ENCODE assay signal across 28 mouse cellular contexts in the genomic region with DNA sequence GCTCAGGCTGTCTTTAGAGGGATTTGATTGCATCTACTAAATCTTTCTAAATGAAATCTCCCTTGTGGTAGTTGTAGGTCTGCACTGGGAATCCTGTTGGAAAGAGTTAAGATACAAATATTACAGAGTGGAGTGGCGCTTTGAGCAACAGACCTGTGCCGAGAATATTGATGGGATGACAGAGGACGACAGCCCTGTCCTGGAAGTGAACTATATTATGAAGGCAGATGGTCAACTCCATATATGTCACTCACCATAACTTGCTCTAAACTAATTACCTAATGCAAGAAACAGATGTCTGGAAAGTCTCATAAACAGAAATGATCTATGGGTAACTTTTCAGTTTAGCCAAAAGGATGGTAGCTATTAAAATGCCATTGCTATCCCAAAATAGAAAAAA. TPM values are rescaled to one million over a fixed set of nuclear protein-coding genes. Genes with fewer than 3 reads are reported as not detected.
A peak's percentile ranks its signal among the peaks of the same experiment; 100 is the strongest.
DNase-seq lines count a peak whose midpoint lies in the region; ATAC-seq lines count a peak whose summit lies in the region.
"Had no signal": no experiment of that assay in that cellular context is flagged by ENCODE, and none has a peak within 500 bp of the region (broad histone marks: within the 10 kb centered on the region; RNA-seq: fewer than 3 reads in every experiment).

No protein-coding gene starts in this region.

- no peaks in the 10 kb centered on the region for H3K36me3 ChIP-seq in kidney, embryonic 14.5 days (ENCODE audit: control insufficient read depth, insufficient read depth, low read length)
- no peaks in the 10 kb centered on the region for H3K36me3 ChIP-seq in limb, embryonic 13.5 days
- no peaks in the 10 kb centered on the region for H3K36me3 ChIP-seq in forebrain, embryonic 14.5 days (ENCODE audit: control insufficient read depth, insufficient read depth, low read length)
- H3K36me3 ChIP-seq: forebrain, embryonic 10.5 days; G1E; heart, embryonic 12.5 days; heart, embryonic 15.5 days; hindbrain, embryonic 10.5 days; hindbrain, embryonic 13.5 days had no signal

- no peak overlapping the region for H3K27ac ChIP-seq in kidney, embryonic 14.5 days (ENCODE audit: low read depth, low read length)
- no peak overlapping the region for H3K27ac ChIP-seq in limb, embryonic 13.5 days
- H3K27ac ChIP-seq in forebrain, embryonic 14.5 days (ENCODE audit: low read depth, low read length): no peak overlapping the region
- H3K27ac ChIP-seq: forebrain, embryonic 10.5 days; forebrain, embryonic 13.5 days; heart, embryonic 15.5 days; hindbrain, embryonic 10.5 days; hindbrain, embryonic 13.5 days had no signal

- H3K27me3 ChIP-seq in kidney, embryonic 14.5 days (ENCODE audit: control insufficient read depth, insufficient read depth, low read length): no peaks in the 10 kb centered on the region
- no peaks in the 10 kb centered on the region for H3K27me3 ChIP-seq in limb, embryonic 13.5 days
- H3K27me3 ChIP-seq in forebrain, embryonic 14.5 days (replicated peaks; ENCODE audit: control insufficient read depth, insufficient read depth, low read length): no peaks in the 10 kb centered on the region
- H3K27me3 ChIP-seq: CH12.LX; forebrain, embryonic 13.5 days; heart, embryonic 12.5 days; heart, embryonic 15.5 days; hindbrain, embryonic 13.5 days had no signal

- H3K9ac ChIP-seq in kidney, embryonic 14.5 days (ENCODE audit: low read depth, low read length): no peak overlapping the region
- no peak overlapping the region for H3K9ac ChIP-seq in limb, embryonic 13.5 days
- H3K9ac ChIP-seq in forebrain, embryonic 14.5 days (ENCODE audit: low read length): no peak overlapping the region
- H3K9ac ChIP-seq: forebrain, embryonic 13.5 days; forebrain, postnatal 0 days; heart, embryonic 12.5 days; heart, embryonic 15.5 days; hindbrain, embryonic 13.5 days had no signal

- H3K4me3 ChIP-seq in kidney, embryonic 14.5 days (ENCODE audit: low read length): no peak overlapping the region
- no peak overlapping the region for H3K4me3 ChIP-seq in limb, embryonic 13.5 days
- H3K4me3 ChIP-seq in forebrain, embryonic 14.5 days (ENCODE audit: low read depth, low read length): no peak overlapping the region
- H3K4me3 ChIP-seq: forebrain, embryonic 10.5 days; forebrain, embryonic 13.5 days; heart, embryonic 12.5 days; heart, embryonic 15.5 days; hindbrain, embryonic 10.5 days; hindbrain, embryonic 13.5 days had no signal

- 21% methylated on average over 3 of the region's 3 CpGs for WGBS in kidney, embryonic 14.5 days
- 21% methylated on average over 3 of the region's 3 CpGs for WGBS in limb, embryonic 13.5 days
- 87% methylated on average over 3 of the region's 3 CpGs for WGBS in forebrain, embryonic 14.5 days

- H3K9me3 ChIP-seq in kidney, embryonic 14.5 days (ENCODE audit: control insufficient read depth, low read length): no peaks in the 10 kb centered on the region
- H3K9me3 ChIP-seq in limb, embryonic 13.5 days: no peaks in the 10 kb centered on the region
- H3K9me3 ChIP-seq in forebrain, embryonic 14.5 days (replicated peaks; ENCODE audit: control insufficient read depth, low read length): no peaks in the 10 kb centered on the region
- H3K9me3 ChIP-seq: forebrain, embryonic 10.5 days; forebrain, embryonic 13.5 days; G1E; heart, embryonic 12.5 days; heart, embryonic 15.5 days; hindbrain, embryonic 10.5 days; hindbrain, embryonic 13.5 days had no signal

- ATAC-seq in kidney, embryonic 14.5 days (ENCODE audit: low FRiP score, low TSS enrichment): peak; percentile 69; the same call in 1 of the 2 replicates
- ATAC-seq in limb, embryonic 13.5 days (ENCODE audit: low FRiP score, low read depth): peak; percentile 73; the same call in 1 of the 2 replicates
- no peak for ATAC-seq in forebrain, embryonic 14.5 days
- ATAC-seq: forebrain, embryonic 13.5 days; forebrain, postnatal 0 days; hindbrain, embryonic 16.5 days; inflammation-experienced regulatory T-cells, adult 6 months; Patski had no signal

- DNase-seq in kidney, postnatal 36 days: no peak
- peak; percentile 44 for DNase-seq in forelimb bud, embryonic 11.5 days (ENCODE audit: low read depth, low spot score)
- DNase-seq in forebrain, embryonic 14.5 days (ENCODE audit: low spot score): no peak
- DNase-seq in right cerebral cortex, postnatal 25 days: no peak
- DNase-seq: adrenal gland, postnatal 10 days; adrenal gland, postnatal 36 days; B cell, adult 2 months; cerebellum, adult 18-20 months; cerebellum, adult 9-10 months; cerebellum, postnatal 14 days; forebrain, postnatal 0 days; gastrocnemius, postnatal 10 days; gastrocnemius, postnatal 36 days; heart, postnatal 10 days; heart, postnatal 36 days had no signal

- H3K4me2 ChIP-seq in kidney, embryonic 14.5 days (replicated peaks; ENCODE audit: low read depth, low read length): no peak overlapping the region
- H3K4me2 ChIP-seq in limb, embryonic 13.5 days (replicated peaks): no peak overlapping the region
- no peak overlapping the region for H3K4me2 ChIP-seq in forebrain, embryonic 14.5 days (ENCODE audit: low read length)
- H3K4me2 ChIP-seq: forebrain, embryonic 13.5 days; heart, embryonic 12.5 days; heart, embryonic 15.5 days; hindbrain, embryonic 13.5 days had no signal

- no peaks in the 10 kb centered on the region for H3K4me1 ChIP-seq in kidney, embryonic 14.5 days (ENCODE audit: control insufficient read depth, insufficient read depth, low read length)
- H3K4me1 ChIP-seq in limb, embryonic 13.5 days: peaks cover 15% of the 10 kb centered on the region
- H3K4me1 ChIP-seq in forebrain, embryonic 14.5 days (ENCODE audit: control insufficient read depth, insufficient read depth, low read length): no peaks in the 10 kb centered on the region
- H3K4me1 ChIP-seq: forebrain, embryonic 10.5 days; forebrain, embryonic 13.5 days; heart, embryonic 12.5 days; heart, embryonic 15.5 days; hindbrain, embryonic 10.5 days; hindbrain, embryonic 13.5 days had no signal

RNA-seq across cellular contexts. Expression of a gene that starts 39.5 kb away (rescaled TPM):
- polyA plus RNA-seq in kidney, embryonic 14.5 days (2014; fragmentation: Nextera tagmentation; extraction: Ambion mirVana): 0.35 TPM in 1 of 2 replicates, not detected in the other
- 0.27 TPM in 1 of 2 replicates, not detected in the other for polyA plus RNA-seq in limb, embryonic 13.5 days (2015; fragmentation: Nextera tagmentation; extraction: Ambion mirVana)
- 0.28 and 0.32 TPM in 2 replicates for polyA plus RNA-seq in forebrain, embryonic 14.5 days (2014; fragmentation: Nextera tagmentation; extraction: Ambion mirVana)
- polyA plus RNA-seq: G1E had no signal
